Mouse (Mus musculus) urinary bladder, adult 2 months (tissue): ENCODE data around the gene Ccdc32. TPM values are rescaled to one million over a fixed set of nuclear protein-coding genes. Genes with fewer than 3 reads are reported as not detected.
"Not testable (repeated sequence)": the region's sequence is repeated elsewhere in the genome, so short reads cannot be mapped to it uniquely, and the experiment has no call there.

Source experiments
- DNase-seq: peaks from one replicate; pipeline ENCODE4 v3.0.0; 2022; ENCODE audit warnings: low spot score
- polyA plus RNA-seq: library from polyadenylated mRNA; depleted of rRNA; stranded (reverse); fragments of >200 nt; gene quantifications from 2 replicates; pipeline ENCODE4 v1.2.3, GENCODE M21; 2012; rRNA removed

The Ccdc32 gene
- 18.8 and 19.3 TPM in 2 replicates for polyA plus RNA-seq

DNA sequence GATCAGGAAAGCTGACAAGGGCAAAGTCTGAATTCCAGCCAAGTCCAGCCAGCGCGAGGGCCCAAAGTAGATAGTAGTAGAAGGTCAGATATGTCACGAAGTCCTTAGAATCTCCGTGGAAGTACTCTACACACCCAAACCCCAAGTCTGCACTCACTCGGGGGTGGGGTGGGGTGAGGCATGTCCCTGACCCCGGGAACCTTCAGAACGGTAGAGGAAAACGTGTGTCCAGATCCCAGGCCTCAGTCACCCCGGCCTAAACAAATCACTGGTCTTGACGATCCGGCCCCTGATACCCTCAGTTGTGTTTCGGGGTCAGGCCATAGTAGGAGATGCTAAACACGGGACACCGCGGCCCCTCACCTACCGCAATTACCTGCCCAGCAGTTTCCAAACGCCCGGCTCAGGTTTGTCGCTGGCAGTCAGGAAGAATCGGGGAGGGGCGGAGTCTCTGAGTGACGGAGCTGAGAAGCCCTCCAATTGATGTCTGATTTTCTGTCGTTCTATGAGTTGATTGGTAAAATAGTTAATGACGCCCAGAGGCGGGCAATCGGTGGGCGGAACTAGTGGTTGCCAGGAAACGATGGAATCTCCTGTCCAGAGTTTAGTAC lies at the start of gene Ccdc32:
Ccdc32 (minus strand) TSS at position 453 of the 611 bp plus-strand sequence.
- peak; percentile 52 for DNase-seq

DNA sequence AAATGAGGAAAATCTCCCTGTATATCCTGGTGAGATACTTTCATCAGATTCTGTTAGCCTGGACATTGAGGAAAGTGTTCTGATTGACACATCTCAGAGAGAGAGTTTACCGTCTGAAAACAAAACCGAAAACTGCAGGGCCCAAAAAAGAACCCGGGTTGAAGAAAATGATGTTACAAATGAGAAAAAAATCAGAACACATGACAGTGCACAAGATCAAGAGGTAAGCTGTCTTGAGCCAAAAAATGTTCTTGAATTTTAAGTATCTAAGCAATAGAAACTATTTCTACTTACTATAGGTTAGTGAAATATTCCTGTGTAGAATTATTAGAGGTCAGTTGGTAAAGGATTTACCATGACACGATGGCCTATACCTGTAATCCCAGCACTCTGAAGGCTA lies 43.2 kb upstream of the Ccdc32 start:
- DNase-seq = no peak

DNA sequence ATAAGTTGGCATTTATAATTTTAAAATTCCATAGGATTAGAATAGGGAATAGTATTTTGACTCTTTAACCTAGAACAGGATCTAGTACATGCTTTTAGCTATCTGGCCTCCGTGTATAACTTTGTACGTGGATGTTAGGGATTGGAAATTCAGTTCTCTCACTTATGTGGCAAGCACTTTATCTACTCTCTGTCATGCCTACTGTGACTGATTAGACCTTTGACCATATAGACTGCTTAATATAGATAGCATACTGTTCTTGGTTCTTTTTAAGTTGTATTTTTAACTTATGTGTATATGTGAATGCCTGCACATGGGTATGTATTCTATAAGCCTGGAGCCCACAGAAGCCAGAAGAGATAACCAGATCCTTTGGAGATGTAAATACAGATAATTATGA lies 30.9 kb upstream of the Ccdc32 start:
- DNase-seq = no peak

DNA sequence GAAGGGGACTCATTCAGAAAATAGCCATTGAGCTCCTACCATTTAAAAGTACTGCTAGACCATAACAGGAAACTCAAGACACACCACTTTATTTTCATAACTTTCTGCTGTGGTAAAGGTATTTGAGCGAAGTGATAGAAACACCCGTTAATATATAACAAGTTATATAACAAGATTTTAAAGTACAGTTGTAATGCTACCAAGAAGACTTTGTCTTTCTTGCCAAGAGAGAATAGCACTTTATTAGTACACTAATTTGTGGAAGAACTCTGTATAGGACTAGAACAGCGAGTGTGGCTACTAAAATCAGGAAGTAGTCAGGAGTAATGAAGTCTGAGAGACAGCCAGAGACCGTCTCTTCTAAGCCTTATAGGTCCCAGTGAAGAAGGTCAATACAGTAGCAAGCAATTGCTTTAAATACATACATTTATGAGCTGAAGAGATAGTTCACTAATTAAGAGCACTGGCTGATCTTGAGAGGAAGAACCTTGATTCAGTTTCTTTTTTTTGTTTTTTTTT lies 21.0 kb upstream of the Ccdc32 start:
- DNase-seq = no peak

DNA sequence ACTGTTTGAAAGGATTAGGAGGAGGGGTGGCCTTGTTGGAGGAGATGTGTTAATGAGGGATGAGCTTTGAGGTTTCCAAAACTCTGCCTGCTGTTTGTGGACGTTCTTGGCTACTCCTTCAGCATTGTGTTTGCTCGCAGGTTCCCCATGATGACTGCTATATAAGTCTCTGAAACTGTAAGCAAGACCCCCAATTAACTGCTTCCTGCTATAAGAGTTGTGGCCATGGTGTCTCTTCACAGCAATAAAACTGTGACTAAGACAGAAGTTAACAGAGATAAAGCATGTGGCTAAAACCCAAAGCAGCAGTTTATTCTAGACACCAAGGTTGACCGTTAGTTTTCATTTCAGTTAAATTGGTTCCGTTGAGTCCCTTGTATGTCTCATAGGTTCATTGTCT lies 18.7 kb upstream of the Ccdc32 start:
- DNase-seq = no peak

DNA sequence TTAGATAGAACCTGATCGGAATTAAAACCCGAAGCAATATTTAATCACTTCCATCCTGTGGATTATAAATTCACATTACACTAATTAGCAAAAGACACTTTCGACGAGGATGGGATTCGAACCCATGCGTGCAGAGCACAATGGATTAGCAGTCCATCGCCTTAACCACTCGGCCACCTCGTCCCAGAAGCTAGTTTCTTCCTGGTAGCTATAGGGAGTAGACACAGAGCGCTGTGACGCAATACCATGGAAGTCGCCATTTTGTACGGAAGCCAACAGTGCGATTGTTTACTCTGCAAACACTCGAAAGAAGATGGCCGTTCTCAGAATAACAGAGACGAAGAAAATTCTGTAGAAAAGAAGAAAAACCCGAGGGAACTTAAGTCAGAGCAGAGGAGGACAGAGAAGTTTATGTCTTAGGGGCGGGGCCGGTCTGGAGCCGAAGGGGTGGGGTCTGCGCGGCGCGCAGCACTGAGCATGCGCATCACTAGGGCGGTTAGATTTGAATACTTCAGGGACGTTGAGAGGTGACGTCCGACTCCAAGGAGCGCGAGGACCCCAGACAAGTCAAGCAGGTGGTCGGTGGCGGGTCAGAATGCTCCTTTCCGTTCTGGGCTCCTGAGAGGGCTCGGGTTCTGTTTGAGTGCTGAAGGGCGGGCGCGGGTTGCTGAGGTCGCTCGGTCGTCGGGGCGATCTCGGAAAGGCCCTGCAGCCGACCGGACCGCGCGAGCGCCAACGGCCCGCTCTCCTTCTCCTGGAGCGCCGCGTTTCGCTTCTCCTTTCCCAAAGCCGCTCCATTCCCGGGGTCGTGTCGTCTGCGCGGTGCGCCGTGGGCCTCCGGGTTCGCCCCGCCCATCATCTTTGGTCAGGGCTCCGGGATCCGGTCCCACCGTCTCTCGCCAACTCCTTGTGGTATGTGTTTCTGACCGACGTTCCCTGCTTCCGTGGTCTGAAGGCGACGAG lies 17.7 kb upstream of the Ccdc32 start, which contains the start of gene Knl1:
Knl1 (plus strand) TSS at position 471 of the 963 bp plus-strand sequence.
- peak; percentile 99 for DNase-seq

DNA sequence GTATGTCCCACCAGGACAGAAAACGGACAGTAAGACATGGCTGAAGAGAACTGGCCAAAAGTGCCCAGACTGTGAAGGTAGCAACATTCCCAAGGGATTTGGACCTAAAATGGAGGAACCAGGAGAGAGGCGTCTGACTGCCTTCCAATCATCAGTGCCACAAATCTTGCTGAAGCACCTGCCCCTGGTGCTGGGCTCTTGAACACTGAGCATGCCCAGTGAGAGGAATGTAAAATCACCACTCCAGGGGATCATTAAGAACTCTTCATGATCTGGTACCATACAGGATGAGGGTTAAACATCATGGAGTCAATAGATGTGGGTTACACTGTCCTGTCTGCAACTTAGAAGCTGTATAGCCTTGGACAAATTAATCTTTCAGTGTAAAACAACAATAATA lies 16.0 kb upstream of the Ccdc32 start:
- no peak for DNase-seq

DNA sequence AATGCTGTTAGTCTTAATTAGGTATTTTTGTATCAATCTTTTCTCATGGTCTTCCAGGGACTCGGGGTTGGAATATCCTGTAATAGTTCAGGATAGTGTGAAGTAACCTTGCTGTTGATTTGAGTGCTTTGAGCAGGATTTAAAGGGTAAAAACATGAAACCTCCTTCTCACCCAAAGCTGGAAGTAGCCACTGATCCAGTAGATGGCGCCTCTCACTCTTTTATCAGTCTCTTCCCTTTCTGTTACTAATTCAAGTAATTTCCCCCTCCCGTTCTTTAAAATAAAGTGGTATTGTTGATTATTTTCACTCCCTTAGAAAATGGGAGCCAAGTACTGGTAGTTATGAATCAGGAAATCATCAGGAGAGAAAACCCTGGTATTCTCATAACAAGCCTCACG lies 11.7 kb upstream of the Ccdc32 start:
- DNase-seq = no peak

DNA sequence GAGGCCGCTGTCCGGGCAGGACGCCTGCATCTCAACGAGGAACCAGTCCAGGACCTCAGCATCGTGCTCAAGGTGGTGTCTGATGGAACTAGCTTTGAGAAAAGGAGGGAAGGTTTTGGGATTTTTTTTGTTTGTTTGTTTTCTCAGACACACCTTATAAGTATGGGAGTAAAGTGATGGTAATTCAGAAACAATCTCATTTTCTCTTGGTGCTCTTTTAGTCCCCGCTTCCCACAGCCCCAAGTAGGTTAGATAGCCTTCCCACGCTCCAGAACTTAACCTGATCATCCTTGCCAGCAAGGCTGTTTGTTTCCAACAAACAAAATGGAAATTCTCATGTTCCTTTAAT lies 6.2 kb upstream of the Ccdc32 start:
- DNase-seq = no peak

DNA sequence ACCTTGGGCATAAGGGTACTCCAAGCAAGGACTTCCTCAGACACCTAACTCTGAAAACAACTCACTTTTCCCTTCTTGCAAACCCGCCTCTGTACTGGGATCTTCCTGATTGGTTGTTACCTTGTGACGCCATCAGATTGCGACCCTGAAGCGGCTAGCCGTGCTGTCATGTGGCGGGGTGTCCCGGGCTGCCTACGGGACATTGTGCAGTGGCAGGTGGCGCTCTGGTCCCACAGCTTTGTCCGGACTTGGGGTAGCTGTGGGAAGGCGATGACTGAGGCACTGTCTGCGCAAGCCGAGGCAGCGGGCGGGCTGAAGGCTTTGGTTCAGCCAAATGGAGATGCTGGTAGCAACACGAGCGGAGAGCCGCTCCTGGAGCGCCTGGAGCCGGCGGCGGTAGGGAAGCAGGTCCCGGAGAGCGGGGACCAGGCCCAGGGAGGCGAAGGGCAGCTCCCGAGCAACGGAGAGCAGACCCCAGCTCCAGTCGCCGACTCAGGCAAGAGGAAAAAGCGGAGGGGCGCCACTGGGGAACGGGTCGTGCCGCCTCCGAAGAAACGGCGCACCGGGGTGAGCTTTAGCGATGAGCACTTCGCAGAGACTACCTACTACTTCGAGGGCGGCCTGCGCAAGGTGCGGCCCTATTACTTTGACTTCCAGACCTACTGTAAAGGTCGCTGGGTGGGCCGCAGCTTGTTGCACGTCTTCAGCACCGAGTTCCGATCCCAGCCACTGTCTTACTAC lies 5.6 kb upstream of the Ccdc32 start, which contains the start of gene Rpusd2:
Rpusd2 (plus strand) TSS at position 135 of the 741 bp plus-strand sequence.
- peak; percentile 79 for DNase-seq

DNA sequence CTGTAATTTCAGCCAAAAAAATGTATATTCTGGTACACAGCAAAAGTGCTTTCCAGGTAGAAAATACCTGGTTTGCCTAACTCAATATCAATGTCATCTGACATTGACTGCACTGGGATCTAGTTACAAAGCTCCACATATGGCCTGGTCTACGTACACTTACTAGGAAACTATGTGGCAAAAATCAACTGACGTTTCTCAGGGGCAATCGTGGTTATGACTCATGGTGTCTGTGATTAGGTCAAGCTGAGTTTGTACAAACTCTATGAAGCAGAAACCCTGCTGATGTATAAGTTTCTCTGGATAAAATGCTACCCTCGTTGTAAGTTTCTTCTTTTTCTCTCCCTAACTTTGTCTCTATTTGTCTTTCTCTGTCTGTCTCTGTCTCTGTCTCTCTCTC lies 3.0 kb upstream of the Ccdc32 start:
- DNase-seq = no peak

DNA sequence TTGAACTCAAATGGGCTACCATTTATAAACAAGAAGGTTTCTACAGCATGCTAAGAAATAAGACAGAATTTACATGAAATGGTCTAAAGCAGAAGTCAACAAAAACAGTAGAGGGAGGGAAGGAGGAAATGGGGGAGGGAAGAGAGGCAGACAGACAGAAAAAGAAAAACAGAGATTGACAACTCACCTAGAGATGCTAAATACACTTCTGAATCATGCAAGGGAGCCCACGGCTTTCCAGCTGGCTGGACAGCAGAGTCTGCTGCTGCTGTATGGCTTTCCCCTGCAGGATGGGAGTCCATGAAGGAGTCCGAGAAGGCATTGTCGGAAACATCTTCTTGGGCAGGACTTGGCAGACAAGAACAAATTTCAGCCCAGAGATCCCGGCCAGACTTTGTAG lies 2.2 kb downstream of the Ccdc32 start:
- DNase-seq = no peak

DNA sequence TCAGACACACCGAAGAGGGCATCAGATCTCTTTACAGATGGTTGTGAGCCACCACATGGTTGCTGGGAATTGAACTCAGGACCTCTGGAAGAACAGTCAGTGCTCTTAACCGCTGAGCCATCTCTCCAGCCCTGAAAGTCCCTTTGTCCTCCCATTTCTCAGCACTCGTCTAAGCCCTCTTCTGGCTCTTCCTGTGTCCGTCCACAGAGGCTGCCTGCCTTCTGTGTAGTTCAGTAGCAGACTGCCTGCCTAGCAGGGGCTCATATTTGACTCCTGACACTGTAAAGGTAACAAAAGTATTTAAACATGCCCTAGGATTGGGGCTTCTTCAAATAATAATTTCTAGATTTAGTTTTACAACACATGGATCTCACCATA lies 4.0 kb downstream of the Ccdc32 start:
- DNase-seq = no peak

DNA sequence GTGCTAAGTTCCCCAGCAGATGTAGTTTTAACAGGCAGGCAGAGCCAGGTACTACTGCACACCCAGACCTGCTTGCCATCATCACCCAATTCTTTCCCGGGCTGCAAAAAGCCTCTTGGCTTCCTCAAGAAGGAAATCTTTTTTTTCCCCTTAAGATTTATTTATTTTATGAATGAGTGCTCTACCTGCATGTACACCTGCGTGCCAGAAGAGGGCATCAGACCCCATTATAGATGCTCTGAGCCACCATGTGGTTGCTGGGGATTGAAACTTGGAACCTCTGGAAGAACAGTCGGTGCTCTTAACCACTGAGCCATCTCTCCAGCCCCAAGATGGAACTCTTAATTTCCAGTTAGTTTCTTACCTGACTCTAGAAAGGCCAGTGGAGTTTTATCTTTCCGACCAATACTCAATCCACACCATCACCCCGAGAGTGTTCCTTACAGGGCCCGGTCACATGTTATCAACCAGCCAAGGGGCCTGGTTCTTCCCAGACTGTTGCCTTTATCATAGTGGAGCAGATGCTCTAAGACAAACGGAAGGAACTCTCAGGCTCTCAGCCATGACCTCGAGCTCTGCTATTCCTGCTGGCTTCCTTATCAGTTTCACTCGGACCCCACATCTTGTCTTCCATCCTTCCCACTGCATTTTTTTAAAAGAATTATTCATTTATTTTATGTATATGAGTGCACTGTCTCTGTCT lies 4.5 kb downstream of the Ccdc32 start:
- DNase-seq = no peak

DNA sequence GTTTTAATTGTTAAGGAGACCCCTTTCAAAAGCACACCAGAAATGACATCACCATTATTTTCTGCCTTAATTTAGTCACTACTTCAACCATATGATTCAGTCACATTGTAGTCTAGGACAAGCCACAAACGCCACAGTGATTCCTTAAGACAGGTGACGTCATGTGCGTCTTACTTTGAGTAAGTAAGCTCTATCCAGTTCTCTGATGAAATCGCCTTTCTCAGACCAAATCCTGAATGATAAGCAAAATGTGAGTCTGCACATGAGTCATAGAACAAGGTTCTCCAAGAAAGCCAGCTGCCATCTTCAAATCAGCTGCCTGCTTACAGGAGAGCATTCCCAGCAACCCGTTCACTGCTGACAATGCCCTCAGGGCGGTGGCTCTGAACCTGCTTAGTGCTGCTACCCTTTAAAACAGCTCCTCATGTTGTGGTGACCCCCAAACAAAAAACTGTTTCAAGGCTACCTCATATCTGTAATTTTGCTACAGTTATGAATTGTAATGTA lies 6.0 kb downstream of the Ccdc32 start:
- no peak for DNase-seq

DNA sequence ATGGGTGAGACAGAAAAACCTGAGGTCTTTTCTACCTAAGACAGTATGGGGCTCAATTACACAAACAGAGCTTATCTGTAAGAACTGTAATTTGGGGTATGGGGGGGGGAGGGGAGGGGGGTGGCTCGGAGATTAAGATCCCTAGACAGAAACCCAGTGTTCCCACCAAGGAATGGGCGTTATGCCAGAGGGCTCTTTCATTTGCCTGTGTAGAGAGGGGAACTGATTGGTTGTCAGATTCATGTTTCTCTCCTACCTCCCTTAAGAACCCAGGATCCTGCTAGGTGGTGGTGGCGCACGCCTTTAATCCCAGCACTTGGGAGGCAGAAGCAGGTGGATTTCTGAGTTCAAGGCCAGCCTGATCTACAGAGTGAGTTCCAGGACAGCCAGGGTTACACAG lies 9.7 kb downstream of the Ccdc32 start:
- no peak for DNase-seq

DNA sequence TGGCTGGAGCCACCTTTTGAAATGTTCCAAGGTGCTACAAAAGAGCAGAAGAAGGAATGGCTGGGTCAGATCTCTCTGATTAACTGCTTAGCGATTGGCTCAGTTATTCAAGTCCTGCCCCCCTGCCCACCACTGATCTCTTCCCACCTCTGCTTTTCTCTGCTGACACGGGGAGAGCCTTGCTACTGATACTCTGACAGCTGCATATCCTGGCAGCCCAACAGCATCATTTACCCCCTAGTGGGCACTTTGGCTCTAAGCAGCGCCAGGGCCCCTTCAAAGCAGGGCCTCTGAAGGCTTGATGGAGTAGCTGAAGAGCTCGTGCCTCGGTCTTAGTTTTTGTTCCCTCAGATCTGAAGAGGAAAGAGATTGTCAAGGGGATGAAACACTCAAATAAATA lies 10.1 kb downstream of the Ccdc32 start:
- DNase-seq = no peak

DNA sequence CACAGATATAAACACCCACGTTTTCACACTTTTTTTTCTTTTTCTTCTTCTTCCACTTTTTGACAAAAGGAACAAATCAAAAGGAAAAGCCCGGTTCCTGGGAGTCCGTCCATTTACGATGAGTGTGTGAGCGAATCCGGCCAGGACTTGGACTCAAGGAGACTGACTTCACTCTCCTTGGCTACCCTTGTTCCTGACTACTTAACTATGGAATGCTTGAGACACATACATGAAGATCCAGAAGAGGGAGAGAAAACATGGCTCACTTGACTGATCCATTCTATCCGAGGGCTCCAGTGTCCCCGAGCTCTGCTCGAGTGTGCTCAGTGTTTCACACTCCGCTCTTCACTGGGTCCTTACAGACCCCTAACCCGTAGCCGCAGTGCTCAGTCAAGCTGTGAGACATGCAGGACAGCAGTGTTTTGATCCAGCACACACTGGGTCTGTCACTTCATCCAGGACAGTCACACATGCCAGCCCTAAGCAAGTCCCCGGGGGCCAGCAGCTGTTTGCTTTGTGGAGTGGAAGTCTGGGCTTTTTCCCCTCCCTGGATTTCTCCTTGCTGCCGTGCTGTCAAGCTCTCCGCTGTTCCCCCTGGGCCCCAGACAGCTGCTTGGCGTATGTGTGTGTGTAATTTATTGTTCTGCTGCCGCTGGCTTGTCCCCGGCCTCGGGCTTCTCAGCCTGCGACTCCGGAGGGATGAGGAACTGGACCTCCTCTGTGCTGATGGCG lies 10.6 kb downstream of the Ccdc32 start:
- no peak for DNase-seq

DNA sequence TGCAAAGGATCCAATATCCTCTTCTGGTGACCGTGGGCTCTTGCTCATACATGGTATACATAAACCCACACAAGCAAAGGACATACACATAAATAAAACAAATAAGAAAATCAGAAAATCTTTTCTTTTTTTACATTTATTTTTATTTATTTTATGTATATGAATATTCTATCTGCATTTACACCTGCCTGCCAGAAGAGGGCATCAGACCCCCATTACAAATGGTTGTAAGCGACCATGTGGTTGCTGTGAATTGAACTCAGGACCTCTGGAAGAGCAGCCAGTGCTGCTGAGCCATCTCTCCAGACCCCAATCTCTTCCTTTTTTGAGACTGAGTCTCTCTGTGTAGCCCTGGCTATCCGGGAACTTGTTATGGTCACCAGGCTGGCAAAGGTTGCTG lies 11.5 kb downstream of the Ccdc32 start:
- DNase-seq = no peak

DNA sequence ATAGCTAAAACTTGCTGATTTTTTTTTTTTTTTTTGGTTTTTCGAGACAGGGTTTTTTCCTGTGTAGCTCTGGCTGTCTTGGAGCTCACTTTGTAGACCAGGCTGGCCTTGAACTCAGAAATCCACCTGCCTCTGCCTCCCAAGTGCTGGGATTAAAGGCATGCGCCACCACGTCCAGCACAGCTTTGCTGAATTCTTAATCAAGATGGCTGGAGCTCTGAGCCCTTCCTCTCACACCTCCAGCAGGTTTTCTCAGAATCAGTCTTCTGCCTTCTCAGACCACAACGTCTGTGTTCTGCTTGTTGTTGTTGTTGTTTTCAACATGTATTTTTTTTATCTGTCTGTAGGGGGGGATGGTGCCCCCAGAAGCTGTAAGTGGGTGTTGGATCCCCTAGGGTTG lies 12.9 kb downstream of the Ccdc32 start:
- not testable (repeated sequence) for DNase-seq
